In genomic region chrX:166661808-166662207, GRCm38 (mm10) we compare ENCODE assay signal across 8 mouse cellular contexts.
DNase-seq lines count a peak whose midpoint lies in the region; ATAC-seq and TF ChIP-seq lines count a peak whose summit lies in the region.

No protein-coding gene starts in this region.

- 45% methylated on average over 6 of the region's 6 CpGs for WGBS in embryonic facial prominence, embryonic 14.5 days
- 40% methylated on average over 6 of the region's 6 CpGs for WGBS in kidney, adult 2 months
- WGBS in liver, embryonic 12.5 days (ENCODE audit: insufficient replicate concordance), result 29% methylated on average over 6 of the region's 6 CpGs

- peaks cover 2% of the 10 kb centered on the region for H3K27me3 ChIP-seq in embryonic facial prominence, embryonic 14.5 days (replicated peaks; ENCODE audit: control insufficient read depth, insufficient read depth, low read length)
- no peaks in the 10 kb centered on the region for H3K27me3 ChIP-seq in kidney, adult 2 months (replicated peaks; ENCODE audit: control insufficient read depth, insufficient read depth, low read length)
- H3K27me3 ChIP-seq in liver, embryonic 12.5 days (replicated peaks), result 0 out of 2 replicates have a peak, but pooled peaks cover 10% of the 10 kb centered on the region

- no peak for TF ChIP-seq CTCF in kidney, adult 2 months (conservative IDR thresholded peaks at IDR 0.05; ENCODE audit: insufficient read depth, insufficient read length, low read depth, low read length)

- H3K9me3 ChIP-seq in embryonic facial prominence, embryonic 14.5 days (ENCODE audit: control insufficient read depth, low read length), result no peaks in the 10 kb centered on the region
- no peaks in the 10 kb centered on the region for H3K9me3 ChIP-seq in liver, embryonic 12.5 days (replicated peaks)

- no peak overlapping the region for H3K4me2 ChIP-seq in embryonic facial prominence, embryonic 14.5 days (ENCODE audit: low read depth, low read length)
- H3K4me2 ChIP-seq in liver, embryonic 12.5 days, result peak overlapping the region; percentile 58; the same call in 1 of the 2 replicates

- H3K36me3 ChIP-seq in embryonic facial prominence, embryonic 14.5 days (ENCODE audit: control insufficient read depth, insufficient read depth, low read length), result no peaks in the 10 kb centered on the region
- H3K36me3 ChIP-seq in kidney, adult 2 months (ENCODE audit: control insufficient read depth, insufficient read depth, low read length), result no peaks in the 10 kb centered on the region
- no peaks in the 10 kb centered on the region for H3K36me3 ChIP-seq in liver, embryonic 12.5 days

- TF ChIP-seq POLR2A in kidney, adult 2 months (IDR thresholded peaks at IDR 0.05; ENCODE audit: low read depth, low read length), result no peak

- no peak overlapping the region for H3K4me3 ChIP-seq in embryonic facial prominence, embryonic 14.5 days (ENCODE audit: low read depth, low read length)
- no peak overlapping the region for H3K4me3 ChIP-seq in kidney, adult 2 months (ENCODE audit: insufficient read depth, low read depth, low read length)
- H3K4me3 ChIP-seq in liver, embryonic 12.5 days, result no peak overlapping the region

- peak overlapping the region; percentile 73; the same call in 1 of the 2 replicates for H3K27ac ChIP-seq in embryonic facial prominence, embryonic 14.5 days (replicated peaks; ENCODE audit: low read depth, low read length)
- H3K27ac ChIP-seq in kidney, adult 2 months (ENCODE audit: insufficient read depth, low read depth, low read length), result no peak overlapping the region
- no peak overlapping the region for H3K27ac ChIP-seq in liver, embryonic 12.5 days

- ATAC-seq in embryonic facial prominence, embryonic 14.5 days (ENCODE audit: low read depth), result peak; percentile 77
- no peak for ATAC-seq in liver, embryonic 12.5 days

- H3K4me1 ChIP-seq in embryonic facial prominence, embryonic 14.5 days (ENCODE audit: control insufficient read depth, insufficient read depth, low read length), result peaks cover 4% of the 10 kb centered on the region; the same call in 1 of the 2 replicates
- H3K4me1 ChIP-seq in kidney, adult 2 months (ENCODE audit: control insufficient read depth, insufficient read depth, low read length), result no peaks in the 10 kb centered on the region; the same call in 1 of the 2 replicates
- H3K4me1 ChIP-seq in liver, embryonic 12.5 days, result no peaks in the 10 kb centered on the region; the same call in 1 of the 2 replicates

- DNase-seq in urinary bladder, adult 18-20 months (ENCODE audit: low spot score in 2 of 2), result peak; percentile 9 to 62
- no peak for DNase-seq in urinary bladder, postnatal 10 days (ENCODE audit: low spot score)
- peak; percentile 78 for DNase-seq in embryonic facial prominence, embryonic 14.5 days (ENCODE audit: low spot score)
- DNase-seq in heart, adult 8-10 months (ENCODE audit: low spot score), result peak; percentile 61
- peak; percentile 57 for DNase-seq in kidney, adult 2 months
- peak; percentile 1 to 18 for DNase-seq in monocyte, adult 2 months (ENCODE audit: low read depth in 1 of 2, low spot score in 2 of 2)
- peak; percentile 16 for DNase-seq in thymus, postnatal 0 days (ENCODE audit: low spot score)

- H3K9ac ChIP-seq in embryonic facial prominence, embryonic 14.5 days (ENCODE audit: low read depth, low read length), result no peak overlapping the region
- no peak overlapping the region for H3K9ac ChIP-seq in liver, embryonic 12.5 days
